Mouse (Mus musculus) olfactory bulb, adult 2 months (tissue): Measurements from ENCODE around the gene Pnma1.

ENCODE experiments used
- CTCF ChIP-seq: fragments of 200-500 bp; IDR thresholded peaks from 2 replicates; pipeline ENCODE4 v1.5.1; 2012; ENCODE audit warnings: low read depth, mild to moderate bottlenecking, low read length, moderate library complexity; ENCODE audit not compliant: insufficient read depth
- POLR2A ChIP-seq: fragments of 200-500 bp; IDR thresholded peaks from 2 replicates; pipeline ENCODE4 v1.6.1; 2012; ENCODE audit warnings: mild to moderate bottlenecking, low read depth, low read length, moderate library complexity; ENCODE audit not compliant: insufficient read depth

GRCm38 (mm10) chr12:84185547-84185946, 37.3 kb upstream of the Pnma1 start:
- no peak for TF ChIP-seq CTCF
- TF ChIP-seq POLR2A, result no peak
